Mouse (Mus musculus): ENCODE results near the gene Gca. TPM values are rescaled to one million over a fixed set of nuclear protein-coding genes. Genes with fewer than 3 reads are reported as not detected.

Gene Gca
- total and polyA plus RNA-seq, 3 experiments: 4.2 to 10.1 (median 4.7) TPM

DNA sequence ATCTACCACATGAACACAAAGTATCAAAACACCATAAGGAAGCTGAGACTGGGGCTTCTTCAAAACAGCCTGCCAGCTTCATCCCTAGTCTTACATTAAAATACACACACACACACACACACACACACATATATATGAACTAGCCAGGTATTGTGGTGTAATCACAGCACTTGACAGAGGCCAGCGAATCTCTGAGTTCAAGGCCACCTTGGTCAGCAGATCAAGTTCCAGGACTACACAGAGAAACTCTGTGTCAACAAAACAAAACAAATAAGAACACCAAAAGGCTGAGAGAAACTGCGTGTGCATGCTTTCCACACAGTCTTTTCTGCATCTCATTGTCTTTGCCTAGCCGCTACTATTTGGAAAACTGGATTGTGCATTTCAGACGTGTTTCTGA, 11.6 kb upstream of the Gca start:
- in situ Hi-C loops (cut with MboI; ENCODE audit: low pct_ligation_motif_present, low pct_unique_long_range_greater_than_20kb, low sequenced_read_pairs) (no loop called here), dilution Hi-C loops (cut with MboI; ENCODE audit: extremely low pct_ligation_motif_present, extremely low pct_unique_long_range_greater_than_20kb, low sequenced_read_pairs) (no loop called here)
- H3K27ac ChIP-seq (ENCODE audit: insufficient read depth, low read depth): no peak overlapping the region
- no peak for TF ChIP-seq POLR2AphosphoS2 (IDR thresholded peaks at IDR 0.05; ENCODE audit: low read depth, low read length)
- TF ChIP-seq UBTF (IDR thresholded peaks at IDR 0.05; ENCODE audit: low read depth, low read length): no peak
- no peak for TF ChIP-seq JUN (IDR thresholded peaks at IDR 0.05; ENCODE audit: insufficient read depth, low read depth, low read length)
- no peak for TF ChIP-seq TCF12 (IDR thresholded peaks at IDR 0.05; ENCODE audit: low read depth, low read length)
- TF ChIP-seq PAX5 (IDR thresholded peaks at IDR 0.05; ENCODE audit: low read length): no peak
- no peak for TF ChIP-seq TBP (conservative IDR thresholded peaks at IDR 0.05; ENCODE audit: low read depth, low read length)
- no peak for TF ChIP-seq MXI1 (IDR thresholded peaks at IDR 0.05; ENCODE audit: low read depth, low read length)
- TF ChIP-seq GABPA (IDR thresholded peaks at IDR 0.05; ENCODE audit: insufficient replicate concordance, low read depth, low read length): no peak
- TF ChIP-seq MAZ (IDR thresholded peaks at IDR 0.05; ENCODE audit: low read depth, low read length): no peak
- no peak for TF ChIP-seq E2F4 (IDR thresholded peaks at IDR 0.05; ENCODE audit: insufficient replicate concordance, low read depth, low read length)
- TF ChIP-seq HCFC1 (IDR thresholded peaks at IDR 0.05; ENCODE audit: low read depth, low read length): no peak
- no peak for TF ChIP-seq ZC3H11A (IDR thresholded peaks at IDR 0.05; ENCODE audit: low read depth, low read length)
- TF ChIP-seq RCOR1 (conservative IDR thresholded peaks at IDR 0.05; ENCODE audit: low read depth, low read length): no peak
- no peak for TF ChIP-seq MAFK (IDR thresholded peaks at IDR 0.05; ENCODE audit: insufficient replicate concordance, low read length)
- H3K9ac ChIP-seq (ENCODE audit: insufficient read depth, low read depth): no peak overlapping the region
- no peaks in the 10 kb centered on the region for H3K9me3 ChIP-seq (replicated peaks; ENCODE audit: low read length)
- no peak overlapping the region for H3K4me2 ChIP-seq (ENCODE audit: insufficient read depth, low read depth, poor library complexity, severe bottlenecking)
- H3K27me3 ChIP-seq (replicated peaks): no peaks in the 10 kb centered on the region
- no peaks in the 10 kb centered on the region for H3K4me1 ChIP-seq (ENCODE audit: control insufficient read depth in 1 of 2, insufficient read depth in 2 of 2)
- no peak for DNase-seq (ENCODE audit: extremely low read depth)
- H3K4me3 ChIP-seq (replicated peaks in 1 of 3; ENCODE audit: low read depth in 2 of 3, low read length in 2 of 3, poor library complexity in 1 of 3): no peak overlapping the region
- H3K36me3 ChIP-seq (replicated peaks in 1 of 2; ENCODE audit: control insufficient read depth in 1 of 2, insufficient read depth in 1 of 2, low read length in 1 of 2): no peaks in the 10 kb centered on the region
- no peaks in the 10 kb centered on the region for H3K79me2 ChIP-seq (replicated peaks; ENCODE audit: control insufficient read depth, extremely low read depth, insufficient read depth, poor library complexity, severe bottlenecking)

- H3K79me2 ChIP-seq (replicated peaks; ENCODE audit: control insufficient read depth, extremely low read depth, insufficient read depth, poor library complexity, severe bottlenecking): no peaks in the 10 kb centered on the region
- dilution Hi-C loops (cut with MboI; ENCODE audit: extremely low pct_ligation_motif_present, extremely low pct_unique_long_range_greater_than_20kb, low sequenced_read_pairs): no loop called here
- DNase-seq (ENCODE audit: extremely low read depth): peak; percentile 76
These were observed 9.4 kb upstream of the Gca start for GRCm38 (mm10) chr2:62654519-62655338.

More at GRCm38 (mm10) chr2:62654519-62655338, 9.4 kb upstream of the Gca start:
- Histone ChIP-seq H3K9me3 (replicated peaks; ENCODE audit: low read length) (no peaks in the 10 kb centered on the region), H3K4me3 (replicated peaks in 1 of 3; ENCODE audit: low read depth in 2 of 3, low read length in 2 of 3, poor library complexity in 1 of 3) (no peak overlapping the region), H3K27ac (ENCODE audit: insufficient read depth, low read depth) (no peak overlapping the region), H3K4me1 (ENCODE audit: control insufficient read depth in 1 of 2, insufficient read depth in 2 of 2) (no peaks in the 10 kb centered on the region), H3K27me3 (replicated peaks) (no peaks in the 10 kb centered on the region), H3K4me2 (ENCODE audit: insufficient read depth, low read depth, poor library complexity, severe bottlenecking) (no peak overlapping the region), H3K9ac (ENCODE audit: insufficient read depth, low read depth) (no peak overlapping the region), H3K36me3 (replicated peaks in 1 of 2; ENCODE audit: control insufficient read depth in 1 of 2, insufficient read depth in 1 of 2, low read length in 1 of 2) (no peaks in the 10 kb centered on the region)
- no peak for TF ChIP-seq JUND (conservative IDR thresholded peaks at IDR 0.05; ENCODE audit: low read depth, low read length)
- no peak for TF ChIP-seq CHD1 (IDR thresholded peaks at IDR 0.05; ENCODE audit: low read depth, low read length)
- TF ChIP-seq UBTF (IDR thresholded peaks at IDR 0.05; ENCODE audit: low read depth, low read length): no peak
- TF ChIP-seq NRF1 (IDR thresholded peaks at IDR 0.05; ENCODE audit: low read depth, low read length): no peak
- no peak for TF ChIP-seq KAT2A (IDR thresholded peaks at IDR 0.05; ENCODE audit: insufficient replicate concordance, low read length)
- no peak for TF ChIP-seq CHD2 (IDR thresholded peaks at IDR 0.05; ENCODE audit: low read length)
- TF ChIP-seq SIN3A (IDR thresholded peaks at IDR 0.05; ENCODE audit: low read length): no peak
- TF ChIP-seq MXI1 (IDR thresholded peaks at IDR 0.05; ENCODE audit: low read depth, low read length): no peak
- peak; percentile 80 for TF ChIP-seq RAD21 (IDR thresholded peaks at IDR 0.05; ENCODE audit: low read depth, low read length)
- TF ChIP-seq POLR2A (IDR thresholded peaks at IDR 0.05; ENCODE audit: low read depth, low read length): no peak
- no peak for TF ChIP-seq MEF2A (IDR thresholded peaks at IDR 0.05; ENCODE audit: borderline replicate concordance, low read depth, low read length)
- TF ChIP-seq RCOR1 (conservative IDR thresholded peaks at IDR 0.05; ENCODE audit: low read depth, low read length): no peak
- TF ChIP-seq HCFC1 (IDR thresholded peaks at IDR 0.05; ENCODE audit: low read depth, low read length): no peak
- peak; percentile 75 for TF ChIP-seq SMC3 (IDR thresholded peaks at IDR 0.05; ENCODE audit: low read depth, low read length)
- TF ChIP-seq MAX (IDR thresholded peaks at IDR 0.05; ENCODE audit: low read length): no peak
- no peak for TF ChIP-seq MAFK (IDR thresholded peaks at IDR 0.05; ENCODE audit: insufficient replicate concordance, low read length)
- no peak for TF ChIP-seq BHLHE40 (IDR thresholded peaks at IDR 0.05; ENCODE audit: low read depth, low read length)
- no peak; the same call in 1 of the 2 replicates for TF ChIP-seq IRF4 (IDR thresholded peaks at IDR 0.05; ENCODE audit: low read depth, low read length)
- TF ChIP-seq EP300 (IDR thresholded peaks at IDR 0.05; ENCODE audit: low read length): no peak
- no peak for TF ChIP-seq POLR2AphosphoS2 (IDR thresholded peaks at IDR 0.05; ENCODE audit: low read depth, low read length)
- peak; percentile 37 to 82; a peak in 3 of 4 replicates for TF ChIP-seq CTCF (conservative IDR thresholded peaks at IDR 0.05 in 1 of 2, IDR thresholded peaks at IDR 0.05 in 1 of 2; ENCODE audit: low read depth in 2 of 2, low read length in 2 of 2)
- in situ Hi-C loops (cut with MboI; ENCODE audit: low pct_ligation_motif_present, low pct_unique_long_range_greater_than_20kb, low sequenced_read_pairs): no loop called here
